Mouse (Mus musculus) stomach, embryonic 16.5 days (tissue): ENCODE measurements at regions not wholly inside any gene's neighbourhood (a gene's known extent, or its start where the extent isn't known, plus 50 kb on each side); places are given as distances from the start of the nearest gene placed in this dataset.
A peak's percentile ranks its signal among the peaks of the same experiment; 100 is the strongest.

Experiments used
- ATAC-seq: fragments of 200-750 bp; cut with Nextera tagmentation; 2 replicates; pipeline ENCODE4 v1.8.0; 2017; ENCODE audit warnings: moderate number of reproducible peaks, moderate TSS enrichment; ENCODE audit not compliant: insufficient read depth, low FRiP score
- H3K27ac ChIP-seq: fragments of 300-500 bp; sonication (generic); 2 replicates; pipeline ENCODE4 v1.5.1; 2014; ENCODE audit warnings: low read length
- H3K27me3 ChIP-seq: fragments of 300-500 bp; sonication (generic); 2 replicates; pipeline ENCODE4 v1.6.1; 2014; ENCODE audit warnings: low read length, control low read depth, mixed read lengths; ENCODE audit not compliant: control insufficient read depth, insufficient read depth
- H3K36me3 ChIP-seq: fragments of 300-500 bp; sonication (generic); 2 replicates; pipeline ENCODE4 v1.6.1; 2014; ENCODE audit warnings: low read length; ENCODE audit not compliant: control insufficient read depth, insufficient read depth
- H3K4me1 ChIP-seq: fragments of 300-500 bp; sonication (generic); 2 replicates; pipeline ENCODE4 v1.6.1; 2014; ENCODE audit warnings: low read length, control low read depth, mixed read lengths; ENCODE audit not compliant: control insufficient read depth, insufficient read depth
- H3K4me2 ChIP-seq: fragments of 300-500 bp; sonication (generic); 2 replicates; pipeline ENCODE4 v1.6.1; 2014; ENCODE audit warnings: low read depth, low read length, mixed read lengths
- H3K4me3 ChIP-seq: fragments of 300-500 bp; sonication (generic); replicated peaks from 2 replicates; pipeline ENCODE4 v1.5.1; 2014; ENCODE audit warnings: mild to moderate bottlenecking, low read length
- H3K9ac ChIP-seq: fragments of 300-500 bp; sonication (generic); 2 replicates; pipeline ENCODE4 v1.6.1; 2014; ENCODE audit warnings: low read length
- H3K9me3 ChIP-seq: fragments of 300-500 bp; sonication (generic); replicated peaks from 2 replicates; pipeline ENCODE4 v1.6.1; 2016; ENCODE audit warnings: low read length, control low read depth; ENCODE audit not compliant: control insufficient read depth
- WGBS: fragments of 180-500 bp; shearing (Covaris S2); extraction: QIAGEN DNeasy Blood & Tissue Kit; methylation state at CpG from one replicate; pipeline ENCODE4 v1.1.7; 2014; 5-methylcytosine and 5-hydroxymethylcytosine counted together

DNA sequence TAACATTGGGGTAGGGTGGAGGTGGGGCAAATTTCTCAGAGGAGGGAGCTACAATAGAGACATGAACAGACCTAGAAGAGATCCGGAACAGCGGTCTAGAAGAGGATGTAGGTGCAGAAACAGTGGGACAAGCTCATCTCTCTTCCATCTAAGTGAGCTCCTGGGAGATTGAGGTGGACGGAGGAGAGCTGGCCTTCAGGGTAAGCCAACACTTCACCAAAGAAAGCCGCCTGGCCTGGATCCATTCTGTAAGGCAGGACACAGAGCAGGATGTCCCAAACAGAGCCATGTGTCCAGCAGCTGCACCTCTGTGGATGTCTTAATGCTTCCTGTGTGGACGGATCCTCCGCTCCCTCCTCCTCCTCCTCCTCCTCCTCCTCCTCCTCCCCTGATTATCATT lies 173.0 kb downstream of the Rab11fip4 start:
- no peak overlapping the region for H3K9ac ChIP-seq
- H3K27me3 ChIP-seq: no peaks in the 10 kb centered on the region
- no peaks in the 10 kb centered on the region for H3K36me3 ChIP-seq
- WGBS: 69% methylated on average over 6 of the region's 6 CpGs
- H3K4me1 ChIP-seq: no peaks in the 10 kb centered on the region
- no peak overlapping the region for H3K4me3 ChIP-seq
- ATAC-seq: no peak
- no peaks in the 10 kb centered on the region for H3K9me3 ChIP-seq
- no peak overlapping the region for H3K27ac ChIP-seq
- H3K4me2 ChIP-seq: no peak overlapping the region

GRCm38 (mm10) chr11:79762654-79763053 lies 171.6 kb downstream of the Rab11fip4 start:
- H3K4me2 ChIP-seq: no peak overlapping the region
- H3K9me3 ChIP-seq: no peaks in the 10 kb centered on the region
- H3K4me1 ChIP-seq: no peaks in the 10 kb centered on the region
- no peak for ATAC-seq
- no peaks in the 10 kb centered on the region for H3K27me3 ChIP-seq
- no peaks in the 10 kb centered on the region for H3K36me3 ChIP-seq
- 100% methylated on average over 2 of the region's 2 CpGs for WGBS
- H3K4me3 ChIP-seq: no peak overlapping the region
- no peak overlapping the region for H3K9ac ChIP-seq
- no peak overlapping the region for H3K27ac ChIP-seq

- no peaks in the 10 kb centered on the region for H3K4me1 ChIP-seq
- H3K4me3 ChIP-seq: no peak overlapping the region
- no peaks in the 10 kb centered on the region for H3K9me3 ChIP-seq
- H3K27me3 ChIP-seq: no peaks in the 10 kb centered on the region
- no peak overlapping the region for H3K9ac ChIP-seq
- 78% methylated on average over 2 of the region's 2 CpGs for WGBS
- H3K36me3 ChIP-seq: no peaks in the 10 kb centered on the region
- no peak overlapping the region for H3K27ac ChIP-seq
- no peak overlapping the region for H3K4me2 ChIP-seq
- ATAC-seq: no peak
These were observed 171.0 kb downstream of the Rab11fip4 start for GRCm38 (mm10) chr11:79762027-79762426.

DNA sequence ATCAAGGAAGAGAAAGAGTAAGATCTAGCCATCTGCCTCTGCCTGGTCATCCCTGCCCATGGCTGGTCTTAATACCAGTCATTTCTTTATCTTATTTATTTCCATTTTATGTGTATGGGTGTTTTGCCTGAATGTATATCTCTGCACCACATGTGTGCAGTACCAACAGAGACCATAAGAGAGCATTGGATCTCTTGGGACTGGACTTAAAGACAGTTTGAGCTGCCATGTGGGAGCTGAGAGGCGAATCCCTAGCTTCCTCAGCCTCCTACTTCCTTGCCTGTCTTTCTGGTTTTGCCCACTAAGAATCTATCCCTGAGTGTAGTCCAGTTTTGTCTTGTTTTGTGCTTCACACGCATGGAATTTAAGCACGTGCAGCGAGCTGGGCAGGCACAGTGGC lies 169.5 kb downstream of the Rab11fip4 start:
- ATAC-seq: no peak
- WGBS: 84% methylated on average over 4 of the region's 4 CpGs
- Histone ChIP-seq H3K27ac (no peak overlapping the region), H3K36me3 (no peaks in the 10 kb centered on the region), H3K4me3 (no peak overlapping the region), H3K9ac (no peak overlapping the region), H3K9me3 (no peaks in the 10 kb centered on the region), H3K4me1 (no peaks in the 10 kb centered on the region), H3K4me2 (no peak overlapping the region), H3K27me3 (no peaks in the 10 kb centered on the region)

DNA sequence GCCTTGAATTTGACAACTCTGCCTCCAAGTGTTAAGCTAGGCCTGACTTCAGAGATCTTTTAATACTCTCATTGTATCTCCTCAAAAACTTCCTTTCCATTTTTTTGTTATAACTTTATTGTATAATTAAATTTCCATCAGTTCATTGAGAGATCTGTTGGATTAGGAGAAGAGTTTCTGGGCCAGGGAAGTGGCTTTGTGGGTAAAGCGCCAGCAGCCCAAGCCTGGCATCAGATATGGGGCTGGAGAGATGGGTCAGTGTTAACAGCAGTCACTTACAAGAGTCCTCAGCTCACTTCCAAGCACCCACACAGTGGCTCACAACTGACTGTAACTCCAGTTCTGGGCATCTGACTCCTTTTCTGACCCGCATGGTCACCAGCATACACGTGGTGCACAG lies 167.3 kb downstream of the Rab11fip4 start:
- Histone ChIP-seq H3K9me3 (no peaks in the 10 kb centered on the region), H3K36me3 (no peaks in the 10 kb centered on the region), H3K27ac (no peak overlapping the region), H3K4me1 (no peaks in the 10 kb centered on the region), H3K9ac (no peak overlapping the region), H3K4me2 (no peak overlapping the region), H3K27me3 (no peaks in the 10 kb centered on the region), H3K4me3 (no peak overlapping the region)
- WGBS: over 99% methylated on average over 3 of the region's 3 CpGs
- ATAC-seq: no peak

- no peaks in the 10 kb centered on the region for H3K4me1 ChIP-seq
- H3K9me3 ChIP-seq: no peaks in the 10 kb centered on the region
- H3K4me2 ChIP-seq: no peak overlapping the region
- no peaks in the 10 kb centered on the region for H3K27me3 ChIP-seq
- no peak overlapping the region for H3K27ac ChIP-seq
- H3K36me3 ChIP-seq: no peaks in the 10 kb centered on the region
- no peak overlapping the region for H3K9ac ChIP-seq
- WGBS: 84% methylated on average over 5 of the region's 5 CpGs
- no peak overlapping the region for H3K4me3 ChIP-seq
- ATAC-seq: no peak
These were observed 166.6 kb downstream of the Rab11fip4 start for GRCm38 (mm10) chr11:79757513-79758071.

DNA sequence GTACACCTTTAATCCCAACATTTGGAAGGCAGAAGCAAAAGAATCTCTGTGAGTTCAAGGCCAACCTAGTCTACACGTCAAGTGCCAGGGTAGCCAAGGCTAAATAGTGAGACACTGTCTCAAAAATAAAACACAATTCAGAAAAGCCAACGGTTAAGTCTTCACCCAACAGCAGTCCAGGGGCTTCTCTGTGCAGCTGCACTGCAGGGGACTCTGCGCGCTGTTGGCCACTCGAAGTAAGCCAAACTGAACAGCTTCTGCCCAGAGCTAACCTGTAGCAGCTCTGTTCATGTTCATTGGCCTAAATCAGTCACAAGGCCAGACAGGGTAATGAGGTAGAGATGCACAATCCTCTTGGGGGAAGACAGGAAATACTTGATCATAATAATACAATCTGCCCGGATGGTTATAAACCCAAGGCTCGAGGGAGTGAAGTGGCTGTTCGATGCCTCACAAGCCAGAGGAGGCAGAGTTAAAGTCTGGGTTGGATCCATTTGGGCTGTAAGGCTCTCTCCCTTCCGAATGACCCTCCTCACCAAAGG lies 165.4 kb downstream of the Rab11fip4 start:
- ATAC-seq: no peak
- Histone ChIP-seq H3K27me3 (no peaks in the 10 kb centered on the region), H3K9ac (no peak overlapping the region), H3K36me3 (no peaks in the 10 kb centered on the region), H3K9me3 (no peaks in the 10 kb centered on the region), H3K4me3 (no peak overlapping the region), H3K27ac (no peak overlapping the region), H3K4me2 (no peak overlapping the region), H3K4me1 (no peaks in the 10 kb centered on the region)
- 79% methylated on average over 9 of the region's 9 CpGs for WGBS

DNA sequence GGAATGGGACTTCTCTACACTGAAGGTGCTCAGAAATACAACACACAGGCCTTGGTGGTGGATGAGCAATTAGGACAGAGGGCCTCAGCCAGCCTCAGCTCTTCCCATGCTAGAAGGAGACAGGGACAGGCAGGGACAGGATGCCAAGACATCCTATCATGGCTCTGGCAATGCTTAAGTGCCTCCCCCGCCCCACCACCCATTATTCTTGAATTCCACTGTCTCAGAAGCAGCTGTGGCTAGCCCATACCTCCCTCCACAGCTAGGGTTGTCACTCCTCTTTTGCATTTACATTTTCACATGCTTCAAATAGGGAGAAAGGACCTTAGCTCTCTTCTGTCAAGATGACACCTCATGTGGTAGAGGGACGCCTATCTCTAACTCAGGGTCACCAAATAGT lies 162.5 kb downstream of the Rab11fip4 start:
- no peak for ATAC-seq
- no peaks in the 10 kb centered on the region for H3K36me3 ChIP-seq
- H3K4me2 ChIP-seq: no peak overlapping the region
- H3K4me1 ChIP-seq: no peaks in the 10 kb centered on the region
- no peaks in the 10 kb centered on the region for H3K9me3 ChIP-seq
- no peak overlapping the region for H3K27ac ChIP-seq
- 69% methylated on average over 2 of the region's 2 CpGs for WGBS
- no peak overlapping the region for H3K4me3 ChIP-seq
- no peaks in the 10 kb centered on the region for H3K27me3 ChIP-seq
- H3K9ac ChIP-seq: no peak overlapping the region

DNA sequence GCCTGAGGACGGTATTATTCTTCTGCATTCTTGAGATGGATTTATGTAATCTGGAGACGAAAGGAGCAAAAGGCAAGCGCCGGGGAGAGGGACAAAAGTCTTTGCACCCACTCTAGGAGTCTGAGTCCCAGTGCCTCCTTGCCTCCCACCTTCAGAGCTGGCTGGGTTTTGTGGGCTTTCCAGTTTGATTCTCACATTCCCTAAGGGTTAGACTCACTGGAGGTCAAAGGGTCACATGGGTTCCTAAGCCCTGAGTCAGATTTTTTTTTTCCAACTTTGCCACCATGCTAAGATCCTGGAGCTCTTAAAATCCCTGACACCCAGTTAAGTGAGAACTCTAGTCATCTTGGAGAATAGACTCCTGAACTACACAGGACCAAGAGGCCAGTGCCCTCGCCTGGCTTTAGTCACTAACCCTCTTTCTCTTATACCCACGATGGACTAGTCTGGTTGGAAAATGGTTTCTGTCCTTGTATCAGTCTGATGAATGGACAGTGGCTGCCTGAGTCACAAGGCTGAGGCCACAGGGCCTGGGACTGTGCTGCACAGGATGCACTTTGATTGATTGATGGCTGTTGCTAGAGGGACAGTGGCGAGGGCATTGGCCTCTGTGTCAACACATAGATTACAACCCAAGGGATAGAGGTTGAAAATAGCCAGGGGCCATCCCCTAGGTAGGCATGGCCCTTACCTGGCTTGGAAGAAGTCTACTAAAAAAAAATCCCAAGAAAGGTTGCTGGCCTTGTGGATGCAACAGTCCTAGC lies 161.9 kb downstream of the Rab11fip4 start:
- Histone ChIP-seq H3K27ac (0 out of 2 replicates have a peak overlapping the region, but pooled peaks have one; percentile 5), H3K27me3 (no peaks in the 10 kb centered on the region), H3K4me2 (no peak overlapping the region), H3K4me1 (no peaks in the 10 kb centered on the region), H3K9ac (no peak overlapping the region), H3K36me3 (no peaks in the 10 kb centered on the region), H3K4me3 (no peak overlapping the region), H3K9me3 (no peaks in the 10 kb centered on the region)
- WGBS: 52% methylated on average over 7 of the region's 7 CpGs
- no peak for ATAC-seq
